Mouse (Mus musculus) erythroblast, adult 5-6 weeks (primary cell): ENCODE measurements around the gene Cdyl. TPM values are rescaled to one million over a fixed set of nuclear protein-coding genes. Genes with fewer than 3 reads are reported as not detected.
A peak's percentile ranks its signal among the peaks of the same experiment; 100 is the strongest.

Source experiments
- ATAC-seq: replicated peaks from 2 replicates; pipeline ENCODE4 v1.8.0; 2016; ENCODE audit warnings: moderate number of reproducible peaks, mild to moderate bottlenecking, moderate TSS enrichment, inconsistent platforms; ENCODE audit not compliant: poor library complexity, low FRiP score, severe bottlenecking
- total RNA-seq, 2 experiments: library from RNA; stranded (forward) in 1 of 2; stranded (reverse) in 1 of 2; fragments of 150-400 nt in 1 of 2; fragments of 200-764, 138-1000 nt in 1 of 2; gene quantifications; 2 replicates each; pipeline versions ENCODE4 v1.2.3 to v1.2.4; 2015 to 2017; ENCODE audit warnings: low replicate concordance in 2 of 2

Gene Cdyl
- total RNA-seq, 2 experiments from 2014 or later, result 18.3 to 29.6 TPM

DNA sequence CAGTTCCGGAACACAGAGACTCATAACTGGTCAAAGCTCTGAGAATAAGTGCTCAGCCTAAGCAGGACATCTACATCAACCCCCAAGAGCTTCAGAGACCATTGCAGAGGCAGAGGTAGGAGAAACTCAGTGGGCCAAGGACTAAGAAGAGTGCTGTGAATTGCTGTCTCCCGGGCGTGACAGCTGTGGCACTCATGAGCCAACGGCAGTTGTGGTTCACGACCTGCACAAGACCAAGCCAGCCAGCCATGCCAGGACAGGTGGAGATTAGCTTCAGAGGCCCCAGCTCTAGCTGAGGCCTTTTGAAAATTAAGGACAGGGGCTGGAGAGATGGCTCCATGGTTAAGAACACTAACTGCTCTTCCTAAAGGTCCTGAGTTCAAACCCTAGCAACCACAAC is 219.9 kb downstream of the Cdyl start:
- no peak for ATAC-seq

- no peak for ATAC-seq
These were observed 221.0 kb downstream of the Cdyl start for GRCm38 (mm10) chr13:35880555-35881046.

GRCm38 (mm10) chr13:35886121-35886725 is 226.6 kb downstream of the Cdyl start:
- ATAC-seq, result peak; percentile 68

DNA sequence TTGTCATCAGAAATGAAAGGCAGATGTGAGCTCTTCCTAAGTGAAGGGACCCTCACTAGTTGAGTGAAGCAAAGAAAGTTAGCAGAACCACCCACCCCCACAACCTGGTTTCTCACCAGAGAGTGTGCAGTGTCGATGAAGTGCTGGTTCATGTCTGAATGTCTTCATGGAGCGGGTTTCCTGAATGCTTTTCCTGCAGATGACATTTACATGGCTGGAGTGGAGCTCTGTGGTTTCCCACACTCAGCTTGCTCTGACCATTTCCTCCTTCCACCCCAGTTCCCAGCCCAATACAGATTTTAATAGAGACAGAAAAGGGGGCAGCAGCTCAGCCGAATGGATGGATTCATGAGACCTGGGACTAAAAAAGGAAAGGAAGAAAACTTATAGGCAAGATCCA is 233.2 kb downstream of the Cdyl start:
- ATAC-seq, result no peak

DNA sequence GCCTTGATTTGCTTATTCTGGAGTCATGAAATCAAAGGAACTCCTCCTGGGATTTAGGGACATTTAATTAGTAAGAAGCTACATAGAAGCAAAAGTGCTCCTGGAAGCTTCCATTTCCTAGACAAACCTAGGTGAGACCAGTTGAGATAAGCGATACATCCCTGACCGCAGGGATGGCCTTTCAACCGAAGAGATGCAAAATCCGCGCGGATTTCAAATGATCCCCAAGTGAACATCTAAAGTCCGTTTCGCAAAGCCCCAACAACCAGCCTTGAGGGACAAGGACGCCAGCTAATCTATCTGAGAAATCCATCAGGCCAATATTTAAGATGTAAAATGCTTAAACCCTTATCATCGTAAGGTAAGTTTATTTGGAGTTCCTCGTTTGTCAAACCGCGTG is 245.7 kb downstream of the Cdyl start:
- peak; percentile 10; the same call in 1 of the 2 replicates for ATAC-seq

DNA sequence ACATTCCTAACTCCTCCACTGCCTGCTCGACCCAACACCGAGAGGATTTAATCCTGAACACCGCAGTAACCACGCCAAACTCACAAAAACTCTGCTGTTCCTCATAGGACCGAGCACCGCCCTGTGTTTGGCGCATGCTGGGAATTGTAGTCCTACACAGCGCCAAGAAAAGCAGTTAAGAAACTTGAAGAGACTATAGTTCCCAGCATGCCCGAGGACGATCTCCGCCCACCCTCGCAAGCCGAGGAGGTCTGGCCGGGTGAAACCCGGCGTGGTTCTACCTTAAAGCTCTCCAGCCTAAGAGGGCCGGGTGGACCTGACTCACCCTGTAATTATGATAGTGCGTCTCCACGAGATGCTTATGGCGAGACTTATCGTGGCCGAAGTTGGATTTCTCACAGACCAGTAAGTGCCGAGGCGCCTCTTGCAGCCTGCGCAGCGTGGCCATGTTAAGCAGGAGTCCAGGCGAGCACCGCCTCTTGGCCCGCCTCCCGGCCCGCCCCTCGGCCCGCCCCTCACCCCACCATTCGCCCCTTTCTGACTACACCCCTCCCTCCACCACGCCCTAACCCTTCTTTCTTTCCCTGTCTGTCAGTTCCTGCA is 246.3 kb downstream of the Cdyl start, which contains the start of gene Rpp40:
Gene Rpp40 (minus strand): TSS at position 481 of the 603 bp plus-strand sequence.
- ATAC-seq, result peak; percentile 99

GRCm38 (mm10) chr13:35911476-35911875 is 251.8 kb downstream of the Cdyl start:
- ATAC-seq, result no peak

Other genes with a start within 250 kb of the Cdyl start
- 5.6 and 11.3 TPM in 2 replicates for gene Rpp40, start 246.5 kb downstream of the Cdyl start, total RNA-seq (2015; ENCODE audit: low replicate concordance)
- 0.56 and 0.77 TPM in 2 replicates for gene Rpp40, start 246.5 kb downstream of the Cdyl start, total RNA-seq (2017; ENCODE audit: low replicate concordance)